ENCODE assay signal across 19 mouse cellular contexts in the genomic region with DNA sequence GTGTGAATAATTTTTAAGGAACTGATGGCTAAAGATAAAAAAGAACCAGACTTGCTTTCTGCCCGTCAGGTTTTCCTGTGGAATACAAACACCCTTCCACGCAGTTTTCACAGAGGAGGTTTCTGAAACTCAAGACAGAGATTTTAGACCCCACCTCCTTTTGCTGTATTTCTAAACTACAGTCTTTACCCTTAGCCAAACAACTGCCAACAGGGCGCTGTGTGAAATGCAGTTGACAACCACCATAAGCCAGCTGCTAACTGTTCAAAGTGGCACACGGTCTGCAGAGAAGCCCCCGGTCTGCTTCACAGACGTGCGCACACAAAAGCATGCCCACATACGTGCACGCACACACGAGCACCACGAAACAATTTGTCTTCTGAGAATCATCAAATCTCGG.
A peak's percentile ranks its signal among the peaks of the same experiment; 100 is the strongest.
DNase-seq lines count a peak whose midpoint lies in the region; ATAC-seq lines count a peak whose summit lies in the region.
"Had no signal": no experiment of that assay in that cellular context is flagged by ENCODE, and none has a peak within 500 bp of the region (broad histone marks: within the 10 kb centered on the region; RNA-seq: fewer than 3 reads in every experiment).

No protein-coding gene starts in this region.

- no peaks in the 10 kb centered on the region for H3K27me3 ChIP-seq in forebrain, embryonic 14.5 days (replicated peaks; ENCODE audit: control insufficient read depth, insufficient read depth, low read length)
- H3K27me3 ChIP-seq in forebrain, embryonic 16.5 days (replicated peaks; ENCODE audit: control insufficient read depth, insufficient read depth, low read length) = no peaks in the 10 kb centered on the region
- no peaks in the 10 kb centered on the region for H3K27me3 ChIP-seq in lung, embryonic 16.5 days (ENCODE audit: control insufficient read depth, insufficient read depth, low read depth, low read length)
- H3K27me3 ChIP-seq: hindbrain, embryonic 12.5 days; liver, embryonic 13.5 days; stomach, embryonic 15.5 days had no signal

- H3K4me1 ChIP-seq in forebrain, embryonic 14.5 days (ENCODE audit: control insufficient read depth, insufficient read depth, low read length) = peaks cover 11% of the 10 kb centered on the region
- peaks cover 44% of the 10 kb centered on the region for H3K4me1 ChIP-seq in forebrain, embryonic 16.5 days (replicated peaks; ENCODE audit: control insufficient read depth, insufficient read depth, low read length)
- H3K4me1 ChIP-seq in lung, embryonic 16.5 days (replicated peaks; ENCODE audit: control insufficient read depth, insufficient read depth, low read length) = peaks cover 35% of the 10 kb centered on the region

- DNase-seq in forebrain, embryonic 14.5 days (ENCODE audit: low spot score) = peak; percentile 42
- no peak for DNase-seq in lung, postnatal 14 days
- peak; percentile 49 for DNase-seq in forelimb bud, embryonic 11.5 days (ENCODE audit: low read depth, low spot score)
- peak; percentile 63 for DNase-seq in lung, postnatal 10 days
- no peak for DNase-seq in heart, adult 18-20 months
- no peak for DNase-seq in retina, embryonic 14.5 days (ENCODE audit: low spot score)
- DNase-seq: cerebellum, postnatal 14 days; embryo, embryonic 11 days; gastrocnemius, postnatal 14 days; liver, embryonic 13.5 days; midbrain, embryonic 14.5 days; right cerebral cortex, postnatal 14 days had no signal

- no peaks in the 10 kb centered on the region for H3K36me3 ChIP-seq in forebrain, embryonic 14.5 days (ENCODE audit: control insufficient read depth, insufficient read depth, low read length)
- no peaks in the 10 kb centered on the region for H3K36me3 ChIP-seq in forebrain, embryonic 16.5 days (ENCODE audit: control insufficient read depth, insufficient read depth)
- no peaks in the 10 kb centered on the region for H3K36me3 ChIP-seq in lung, embryonic 16.5 days (ENCODE audit: control insufficient read depth, insufficient read depth, low read length)
- H3K36me3 ChIP-seq: hindbrain, embryonic 12.5 days; liver, embryonic 13.5 days; stomach, embryonic 15.5 days had no signal

- ATAC-seq in forebrain, embryonic 14.5 days = no peak
- no peak for ATAC-seq in forebrain, embryonic 16.5 days
- ATAC-seq in lung, embryonic 16.5 days (ENCODE audit: low read depth) = peak; percentile 61
- ATAC-seq: intestine, embryonic 16.5 days had no signal

- H3K9ac ChIP-seq in forebrain, embryonic 14.5 days (ENCODE audit: low read length) = no peak overlapping the region
- H3K9ac ChIP-seq in forebrain, embryonic 16.5 days (replicated peaks; ENCODE audit: low read depth, low read length) = no peak overlapping the region
- no peak overlapping the region for H3K9ac ChIP-seq in lung, embryonic 16.5 days (ENCODE audit: low read length)
- H3K9ac ChIP-seq: hindbrain, embryonic 12.5 days; liver, embryonic 13.5 days; stomach, embryonic 15.5 days had no signal

- no peak overlapping the region for H3K4me2 ChIP-seq in forebrain, embryonic 14.5 days (ENCODE audit: low read length)
- H3K4me2 ChIP-seq in forebrain, embryonic 16.5 days (ENCODE audit: low read length) = no peak overlapping the region
- H3K4me2 ChIP-seq in lung, embryonic 16.5 days (ENCODE audit: low read depth, low read length) = no peak overlapping the region
- H3K4me2 ChIP-seq: hindbrain, embryonic 12.5 days; liver, embryonic 13.5 days; stomach, embryonic 15.5 days had no signal

- 72% methylated on average over 12 of the region's 12 CpGs for WGBS in forebrain, embryonic 14.5 days
- 61% methylated on average over 12 of the region's 12 CpGs for WGBS in forebrain, embryonic 16.5 days
- WGBS in lung, embryonic 16.5 days = 39% methylated on average over 12 of the region's 12 CpGs

- H3K27ac ChIP-seq in forebrain, embryonic 14.5 days (ENCODE audit: low read depth, low read length) = no peak overlapping the region
- H3K27ac ChIP-seq in forebrain, embryonic 16.5 days (ENCODE audit: low read length) = no peak overlapping the region
- peak overlapping the region; percentile 66 for H3K27ac ChIP-seq in lung, embryonic 16.5 days (ENCODE audit: low read length)
- H3K27ac ChIP-seq: hindbrain, embryonic 12.5 days; kidney, postnatal 0 days; liver, embryonic 13.5 days; stomach, embryonic 15.5 days had no signal

- H3K4me3 ChIP-seq in forebrain, embryonic 14.5 days (ENCODE audit: low read depth, low read length) = no peak overlapping the region
- no peak overlapping the region for H3K4me3 ChIP-seq in forebrain, embryonic 16.5 days (replicated peaks; ENCODE audit: low read length)
- no peak overlapping the region for H3K4me3 ChIP-seq in lung, embryonic 16.5 days (ENCODE audit: low read length)
- H3K4me3 ChIP-seq: erythroblast, embryonic 14.5 days; hindbrain, embryonic 12.5 days; liver, embryonic 13.5 days; stomach, embryonic 15.5 days had no signal

- no peaks in the 10 kb centered on the region for H3K9me3 ChIP-seq in forebrain, embryonic 14.5 days (replicated peaks; ENCODE audit: control insufficient read depth, low read length)
- H3K9me3 ChIP-seq in forebrain, embryonic 16.5 days (ENCODE audit: control insufficient read depth, low read length) = no peaks in the 10 kb centered on the region
- H3K9me3 ChIP-seq in lung, embryonic 16.5 days (ENCODE audit: control insufficient read depth, low read length) = no peaks in the 10 kb centered on the region
- H3K9me3 ChIP-seq: hindbrain, embryonic 12.5 days; liver, embryonic 13.5 days; stomach, embryonic 15.5 days had no signal

Comparison
In these comparisons a context has a peak if more than half of its experiments do, and no peak if none do; other contexts are left out.
1. DNase-seq: peak in forebrain, embryonic 14.5 days (single experiment), forelimb bud, embryonic 11.5 days (single experiment) and lung, postnatal 10 days (single experiment); none in lung, postnatal 14 days (single experiment), heart, adult 18-20 months (0 of 2) and retina, embryonic 14.5 days (single experiment).